Mouse (Mus musculus): ENCODE measurements at regions not wholly inside any gene's neighbourhood (a gene's known extent, or its start where the extent isn't known, plus 50 kb on each side); places are given as distances from the start of the nearest gene placed in this dataset.

- Histone ChIP-seq H3K4me3 (ENCODE audit: low read length) (no peak overlapping the region), H3K36me3 (ENCODE audit: control insufficient read depth, insufficient read depth, low read length) (no peaks in the 10 kb centered on the region), H3K9ac (ENCODE audit: low read depth, low read length) (no peak overlapping the region), H3K4me1 (ENCODE audit: control insufficient read depth, insufficient read depth, low read length) (no peaks in the 10 kb centered on the region), H3K27ac (ENCODE audit: low read depth, low read length) (no peak overlapping the region), H3K4me2 (replicated peaks; ENCODE audit: low read depth, low read length) (no peak overlapping the region), H3K9me3 (ENCODE audit: control insufficient read depth, low read length) (no peaks in the 10 kb centered on the region), H3K27me3 (ENCODE audit: control insufficient read depth, insufficient read depth, low read length) (no peaks in the 10 kb centered on the region)
- 85% methylated on average over 7 of the region's 7 CpGs for WGBS
- ATAC-seq (ENCODE audit: low FRiP score, low TSS enrichment), result no peak
Observed at GRCm38 (mm10) chr1:168064065-168064664, 367.9 kb downstream of the Pbx1 start.

GRCm38 (mm10) chr1:168065598-168066041 lies 366.4 kb downstream of the Pbx1 start:
- no peak overlapping the region for H3K9ac ChIP-seq (ENCODE audit: low read depth, low read length)
- WGBS, result 63% methylated on average over 6 of the region's 6 CpGs
- H3K4me3 ChIP-seq (ENCODE audit: low read length), result no peak overlapping the region
- H3K4me1 ChIP-seq (ENCODE audit: control insufficient read depth, insufficient read depth, low read length), result no peaks in the 10 kb centered on the region
- no peak for ATAC-seq (ENCODE audit: low FRiP score, low TSS enrichment)
- no peak overlapping the region for H3K27ac ChIP-seq (ENCODE audit: low read depth, low read length)
- no peaks in the 10 kb centered on the region for H3K36me3 ChIP-seq (ENCODE audit: control insufficient read depth, insufficient read depth, low read length)
- H3K27me3 ChIP-seq (ENCODE audit: control insufficient read depth, insufficient read depth, low read length), result no peaks in the 10 kb centered on the region
- no peak overlapping the region for H3K4me2 ChIP-seq (replicated peaks; ENCODE audit: low read depth, low read length)
- H3K9me3 ChIP-seq (ENCODE audit: control insufficient read depth, low read length), result no peaks in the 10 kb centered on the region

GRCm38 (mm10) chr1:168066810-168067209 lies 365.3 kb downstream of the Pbx1 start:
- H3K36me3 ChIP-seq (ENCODE audit: control insufficient read depth, insufficient read depth, low read length), result no peaks in the 10 kb centered on the region
- 74% methylated on average over 6 of the region's 6 CpGs for WGBS
- no peak overlapping the region for H3K27ac ChIP-seq (ENCODE audit: low read depth, low read length)

GRCm38 (mm10) chr1:168068003-168068919 lies 363.8 kb downstream of the Pbx1 start:
- WGBS, result 72% methylated on average over 9 of the region's 9 CpGs
- Histone ChIP-seq H3K27me3 (ENCODE audit: control insufficient read depth, insufficient read depth, low read length) (no peaks in the 10 kb centered on the region), H3K4me3 (ENCODE audit: low read length) (no peak overlapping the region), H3K4me2 (replicated peaks; ENCODE audit: low read depth, low read length) (no peak overlapping the region), H3K36me3 (ENCODE audit: control insufficient read depth, insufficient read depth, low read length) (no peaks in the 10 kb centered on the region), H3K27ac (ENCODE audit: low read depth, low read length) (no peak overlapping the region), H3K4me1 (ENCODE audit: control insufficient read depth, insufficient read depth, low read length) (no peaks in the 10 kb centered on the region), H3K9ac (ENCODE audit: low read depth, low read length) (no peak overlapping the region), H3K9me3 (ENCODE audit: control insufficient read depth, low read length) (no peaks in the 10 kb centered on the region)
- ATAC-seq (ENCODE audit: low FRiP score, low TSS enrichment), result no peak

More at GRCm38 (mm10) chr1:168066810-168067209, 365.3 kb downstream of the Pbx1 start:
- Histone ChIP-seq H3K27me3 (ENCODE audit: control insufficient read depth, insufficient read depth, low read length) (no peaks in the 10 kb centered on the region), H3K9me3 (ENCODE audit: control insufficient read depth, low read length) (no peaks in the 10 kb centered on the region), H3K4me2 (replicated peaks; ENCODE audit: low read depth, low read length) (no peak overlapping the region), H3K9ac (ENCODE audit: low read depth, low read length) (no peak overlapping the region), H3K4me1 (ENCODE audit: control insufficient read depth, insufficient read depth, low read length) (no peaks in the 10 kb centered on the region), H3K4me3 (ENCODE audit: low read length) (no peak overlapping the region)
- ATAC-seq (ENCODE audit: low FRiP score, low TSS enrichment), result no peak

GRCm38 (mm10) chr1:168068920-168069590 lies 363.0 kb downstream of the Pbx1 start:
- Histone ChIP-seq H3K9me3 (ENCODE audit: control insufficient read depth, low read length) (no peaks in the 10 kb centered on the region), H3K4me1 (ENCODE audit: control insufficient read depth, insufficient read depth, low read length) (no peaks in the 10 kb centered on the region), H3K9ac (ENCODE audit: low read depth, low read length) (no peak overlapping the region), H3K4me2 (replicated peaks; ENCODE audit: low read depth, low read length) (no peak overlapping the region), H3K27ac (ENCODE audit: low read depth, low read length) (no peak overlapping the region), H3K36me3 (ENCODE audit: control insufficient read depth, insufficient read depth, low read length) (no peaks in the 10 kb centered on the region), H3K4me3 (ENCODE audit: low read length) (no peak overlapping the region), H3K27me3 (ENCODE audit: control insufficient read depth, insufficient read depth, low read length) (no peaks in the 10 kb centered on the region)
- ATAC-seq (ENCODE audit: low FRiP score, low TSS enrichment), result no peak
- WGBS, result 97% methylated on average over 1 of the region's 1 CpGs

All from kidney, embryonic 14.5 days (tissue).